Mouse (Mus musculus) left cerebral cortex, postnatal 4 days (tissue): Measurements from ENCODE around the gene Gm10160. TPM values are rescaled to one million over a fixed set of nuclear protein-coding genes. Genes with fewer than 3 reads are reported as not detected.
"Not testable (repeated sequence)": the region's sequence is repeated elsewhere in the genome, so short reads cannot be mapped to it uniquely, and the experiment has no call there.

ENCODE experiments used
- DNase-seq: peaks from one replicate; pipeline ENCODE4 v3.0.0-alpha.2; 2022
- intact Hi-C: fragments of 180-260 bp; cut with DNase I; formaldehyde crosslinking; loops from one replicate; pipeline ENCODE4 v1.15.1; 2025
- total RNA-seq, 2 experiments: library from RNA; stranded (reverse); gene quantifications; 2 replicates each; pipeline ENCODE4 v1.2.3; 2021

Gene Gm10160
- total RNA-seq, 2 experiments from 2014 or later, result not detected

GRCm38 (mm10) chr7:81858968-81859721 lies 3.6 kb upstream of the Gm10160 start, which contains the start of gene Tm6sf1:
TSS of gene Tm6sf1 (plus strand) at chr7:81859001.
- intact Hi-C loops, result no loop called here
- peak; percentile 53 for DNase-seq

- intact Hi-C loops, result no loop called here
Observed at GRCm38 (mm10) chr7:81858236-81858635, 2.6 kb upstream of the Gm10160 start.

GRCm38 (mm10) chr7:81856221-81856620 lies 627 bp upstream of the Gm10160 start:
- no peak for DNase-seq
- intact Hi-C loops, result no loop called here

More at GRCm38 (mm10) chr7:81858236-81858635, 2.6 kb upstream of the Gm10160 start:
- DNase-seq, result no peak

- intact Hi-C loops, result no loop called here
- no peak for DNase-seq
Observed at GRCm38 (mm10) chr7:81854568-81855307, 856 bp downstream of the Gm10160 start.

- intact Hi-C loops, result no loop called here
- no peak for DNase-seq
Observed at GRCm38 (mm10) chr7:81851706-81852105, 3.9 kb downstream of the Gm10160 start.

GRCm38 (mm10) chr7:81850171-81850570 lies 5.4 kb downstream of the Gm10160 start:
- no peak for DNase-seq
- intact Hi-C loops, result no loop called here

GRCm38 (mm10) chr7:81849633-81850032 lies 6.0 kb downstream of the Gm10160 start:
- intact Hi-C loops, result no loop called here

GRCm38 (mm10) chr7:81849214-81849613 lies 6.4 kb downstream of the Gm10160 start:
- DNase-seq, result no peak
- intact Hi-C loops, result no loop called here

More at GRCm38 (mm10) chr7:81849633-81850032, 6.0 kb downstream of the Gm10160 start:
- DNase-seq, result no peak

GRCm38 (mm10) chr7:81847777-81848176 lies 7.8 kb downstream of the Gm10160 start:
- peak; percentile 55 for DNase-seq
- intact Hi-C loops, result no loop called here

GRCm38 (mm10) chr7:81847010-81847409 lies 8.6 kb downstream of the Gm10160 start:
- intact Hi-C loops, result no loop called here
- no peak for DNase-seq

- no peak for DNase-seq
- intact Hi-C loops, result no loop called here
Observed at GRCm38 (mm10) chr7:81846008-81846407, 9.6 kb downstream of the Gm10160 start.

GRCm38 (mm10) chr7:81845313-81845712 lies 10.3 kb downstream of the Gm10160 start:
- intact Hi-C loops, result no loop called here
- DNase-seq, result no peak

- intact Hi-C loops, result no loop called here
Observed at GRCm38 (mm10) chr7:81844801-81845200, 10.8 kb downstream of the Gm10160 start.

GRCm38 (mm10) chr7:81843903-81844302 lies 11.7 kb downstream of the Gm10160 start:
- intact Hi-C loops, result no loop called here
- DNase-seq, result no peak

More at GRCm38 (mm10) chr7:81844801-81845200, 10.8 kb downstream of the Gm10160 start:
- no peak for DNase-seq

GRCm38 (mm10) chr7:81842998-81843397 lies 12.6 kb downstream of the Gm10160 start:
- intact Hi-C loops, result no loop called here
- no peak for DNase-seq

- intact Hi-C loops, result no loop called here
- DNase-seq, result no peak
Observed at GRCm38 (mm10) chr7:81842141-81842540, 13.5 kb downstream of the Gm10160 start.

- intact Hi-C loops, result no loop called here
- no peak for DNase-seq
Observed at GRCm38 (mm10) chr7:81841439-81841838, 14.2 kb downstream of the Gm10160 start.

- no peak for DNase-seq
- intact Hi-C loops, result no loop called here
Observed at GRCm38 (mm10) chr7:81840661-81841181, 14.9 kb downstream of the Gm10160 start.

- no peak for DNase-seq
- intact Hi-C loops, result no loop called here
Observed at GRCm38 (mm10) chr7:81839746-81840145, 15.8 kb downstream of the Gm10160 start.

- intact Hi-C loops, DNase-seq: not testable (repeated sequence)
Observed at GRCm38 (mm10) chr7:81837771-81838170, 17.8 kb downstream of the Gm10160 start.

GRCm38 (mm10) chr7:81835430-81835829 lies 20.2 kb downstream of the Gm10160 start:
- intact Hi-C loops, result no loop called here
- DNase-seq, result no peak

- no peak for DNase-seq
Observed at GRCm38 (mm10) chr7:81834847-81835246, 20.7 kb downstream of the Gm10160 start.

More at GRCm38 (mm10) chr7:81834847-81835246, 20.7 kb downstream of the Gm10160 start:
- intact Hi-C loops, result no loop called here
